Mouse (Mus musculus): ENCODE measurements around the gene P3h4. TPM values are rescaled to one million over a fixed set of nuclear protein-coding genes. Genes with fewer than 3 reads are reported as not detected.
A peak's percentile ranks its signal among the peaks of the same experiment; 100 is the strongest.

The P3h4 gene
- polyA plus RNA-seq, 1 experiment from 2014 or later, result 47.1 TPM

- Histone ChIP-seq H3K9me3 (ENCODE audit: low read length) (no peaks in the 10 kb centered on the region), H3K4me2 (replicated peaks; ENCODE audit: low read depth, low read length) (no peak overlapping the region; the same call in 1 of the 2 replicates), H3K27me3 (replicated peaks; ENCODE audit: insufficient read depth, low read length) (no peaks in the 10 kb centered on the region), H3K4me3 (ENCODE audit: low read depth, low read length) (no peak overlapping the region), H3K9ac (replicated peaks; ENCODE audit: low read depth) (no peak overlapping the region), H3K4me1 (ENCODE audit: insufficient read depth, low read depth, low read length) (peaks cover 20% of the 10 kb centered on the region), H3K27ac (ENCODE audit: low read length) (no peak overlapping the region), H3K36me3 (ENCODE audit: insufficient read depth, low read length) (peaks cover 5% of the 10 kb centered on the region; the same call in 1 of the 2 replicates)
- WGBS, result 65% methylated on average over 11 of the region's 11 CpGs
- ATAC-seq (no peak), DNase-seq (ENCODE audit: low spot score) (no peak)
- TF ChIP-seq EP300 (IDR thresholded peaks at IDR 0.05) (no peak), CTCF (IDR thresholded peaks at IDR 0.05) (no peak)
These were observed 2.9 kb downstream of the P3h4 start for GRCm38 (mm10) chr11:100411736-100412135.

- no peak overlapping the region for H3K9ac ChIP-seq (replicated peaks; ENCODE audit: low read depth)
- TF ChIP-seq CTCF (IDR thresholded peaks at IDR 0.05) (no peak), EP300 (IDR thresholded peaks at IDR 0.05) (no peak)
- 70% methylated on average over 3 of the region's 3 CpGs for WGBS
These were observed 5.0 kb downstream of the P3h4 start for GRCm38 (mm10) chr11:100409686-100410085.

DNA sequence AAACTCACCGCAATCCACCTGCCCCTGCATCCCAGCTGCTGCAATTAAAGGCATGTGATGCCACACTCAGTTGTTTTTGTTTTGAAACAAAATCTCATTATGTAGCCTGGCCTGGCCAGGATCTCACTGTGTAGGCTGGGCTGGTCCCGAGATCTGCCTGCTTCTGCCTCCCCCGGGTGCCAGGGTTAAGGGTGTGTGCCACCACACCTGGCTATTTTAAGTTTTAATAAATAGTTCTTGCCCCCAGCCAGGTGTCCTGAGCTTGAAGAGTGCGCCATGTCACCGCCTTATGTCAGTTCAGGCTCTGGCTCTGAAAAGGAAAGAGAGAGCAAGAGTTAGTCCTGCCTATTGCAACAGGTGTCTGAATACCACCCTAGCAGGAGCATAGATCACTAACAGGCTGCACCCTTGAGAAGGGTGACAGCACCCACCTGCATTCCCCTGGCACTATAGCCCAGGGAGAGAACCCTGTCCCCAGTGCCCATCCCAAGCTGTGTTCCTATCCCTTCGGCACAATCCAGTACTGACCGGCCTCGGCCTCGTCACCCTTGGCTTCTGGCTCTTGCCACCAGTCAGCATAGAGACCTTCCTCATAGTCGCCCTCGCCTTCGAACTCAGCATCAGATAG is 5.7 kb downstream of the P3h4 start:
- Histone ChIP-seq H3K4me1 (ENCODE audit: insufficient read depth, low read depth, low read length) (peaks cover 10% of the 10 kb centered on the region), H3K27ac (ENCODE audit: low read length) (no peak overlapping the region), H3K9ac (replicated peaks; ENCODE audit: low read depth) (no peak overlapping the region), H3K9me3 (ENCODE audit: low read length) (no peaks in the 10 kb centered on the region), H3K27me3 (replicated peaks; ENCODE audit: insufficient read depth, low read length) (no peaks in the 10 kb centered on the region), H3K4me3 (ENCODE audit: low read depth, low read length) (no peak overlapping the region), H3K36me3 (ENCODE audit: insufficient read depth, low read length) (peaks cover 5% of the 10 kb centered on the region; the same call in 1 of the 2 replicates), H3K4me2 (replicated peaks; ENCODE audit: low read depth, low read length) (no peak overlapping the region)
- TF ChIP-seq CTCF (IDR thresholded peaks at IDR 0.05) (no peak), EP300 (IDR thresholded peaks at IDR 0.05) (no peak)
- DNase-seq (ENCODE audit: low spot score) (no peak), ATAC-seq (no peak)
- WGBS, result 94% methylated on average over 12 of the region's 12 CpGs

More at GRCm38 (mm10) chr11:100409686-100410085, 5.0 kb downstream of the P3h4 start:
- Histone ChIP-seq H3K36me3 (ENCODE audit: insufficient read depth, low read length) (peaks cover 5% of the 10 kb centered on the region; the same call in 1 of the 2 replicates), H3K27me3 (replicated peaks; ENCODE audit: insufficient read depth, low read length) (no peaks in the 10 kb centered on the region), H3K27ac (ENCODE audit: low read length) (no peak overlapping the region), H3K9me3 (ENCODE audit: low read length) (no peaks in the 10 kb centered on the region), H3K4me2 (replicated peaks; ENCODE audit: low read depth, low read length) (no peak overlapping the region), H3K4me1 (ENCODE audit: insufficient read depth, low read depth, low read length) (peaks cover 10% of the 10 kb centered on the region), H3K4me3 (ENCODE audit: low read depth, low read length) (no peak overlapping the region)
- DNase-seq (ENCODE audit: low spot score) (no peak), ATAC-seq (no peak)

DNA sequence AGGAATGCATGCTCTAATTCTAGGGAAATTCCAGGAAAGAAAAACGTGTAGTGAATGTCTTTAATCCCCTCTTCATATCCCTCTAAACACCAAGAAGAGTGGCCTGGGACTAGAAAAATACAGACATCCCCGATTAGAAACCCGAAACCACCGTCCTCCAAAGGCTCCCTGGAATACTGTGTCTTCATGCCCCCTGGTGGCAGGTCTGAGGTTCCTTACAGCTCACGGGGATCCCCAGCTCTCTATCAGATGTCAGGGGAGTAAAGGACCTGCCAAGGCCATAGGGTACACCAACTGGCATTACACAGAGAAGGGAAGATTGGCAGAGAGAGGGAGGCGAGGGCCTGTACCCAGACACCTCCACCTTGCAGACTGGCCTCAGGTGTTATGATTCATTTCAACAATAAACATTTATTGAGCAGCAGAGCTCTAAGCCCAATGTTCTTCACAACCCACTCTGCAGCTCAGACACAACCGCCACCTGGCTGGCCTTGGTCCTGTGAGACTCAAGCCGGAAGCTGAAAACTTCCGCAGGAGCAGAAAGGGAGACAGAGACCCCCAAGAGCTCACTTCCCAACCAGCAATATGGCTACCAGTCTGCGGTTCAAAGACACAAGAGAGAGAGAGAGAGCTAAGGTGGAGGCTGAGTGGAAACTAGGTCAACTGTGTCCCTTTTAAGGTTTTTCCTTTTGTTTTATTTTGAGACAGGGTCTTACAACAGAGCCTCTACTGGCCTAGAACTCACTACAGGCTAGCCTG is 6.4 kb downstream of the P3h4 start:
- TF ChIP-seq CTCF (IDR thresholded peaks at IDR 0.05) (peak; percentile 92), EP300 (IDR thresholded peaks at IDR 0.05) (no peak)
- H3K27ac ChIP-seq (ENCODE audit: low read length), result no peak overlapping the region
- peaks cover 5% of the 10 kb centered on the region; the same call in 1 of the 2 replicates for H3K36me3 ChIP-seq (ENCODE audit: insufficient read depth, low read length)
- no peak overlapping the region for H3K4me3 ChIP-seq (ENCODE audit: low read depth, low read length)
- 37% methylated on average over 10 of the region's 10 CpGs for WGBS
- no peak overlapping the region for H3K4me2 ChIP-seq (replicated peaks; ENCODE audit: low read depth, low read length)
- DNase-seq (ENCODE audit: low spot score), result peak; percentile 92
- H3K9ac ChIP-seq (replicated peaks; ENCODE audit: low read depth), result no peak overlapping the region
- H3K4me1 ChIP-seq (ENCODE audit: insufficient read depth, low read depth, low read length), result peaks cover 7% of the 10 kb centered on the region
- no peaks in the 10 kb centered on the region for H3K9me3 ChIP-seq (ENCODE audit: low read length)
- peak; percentile 52; the same call in 1 of the 2 replicates for ATAC-seq
- no peaks in the 10 kb centered on the region for H3K27me3 ChIP-seq (replicated peaks; ENCODE audit: insufficient read depth, low read length)

DNA sequence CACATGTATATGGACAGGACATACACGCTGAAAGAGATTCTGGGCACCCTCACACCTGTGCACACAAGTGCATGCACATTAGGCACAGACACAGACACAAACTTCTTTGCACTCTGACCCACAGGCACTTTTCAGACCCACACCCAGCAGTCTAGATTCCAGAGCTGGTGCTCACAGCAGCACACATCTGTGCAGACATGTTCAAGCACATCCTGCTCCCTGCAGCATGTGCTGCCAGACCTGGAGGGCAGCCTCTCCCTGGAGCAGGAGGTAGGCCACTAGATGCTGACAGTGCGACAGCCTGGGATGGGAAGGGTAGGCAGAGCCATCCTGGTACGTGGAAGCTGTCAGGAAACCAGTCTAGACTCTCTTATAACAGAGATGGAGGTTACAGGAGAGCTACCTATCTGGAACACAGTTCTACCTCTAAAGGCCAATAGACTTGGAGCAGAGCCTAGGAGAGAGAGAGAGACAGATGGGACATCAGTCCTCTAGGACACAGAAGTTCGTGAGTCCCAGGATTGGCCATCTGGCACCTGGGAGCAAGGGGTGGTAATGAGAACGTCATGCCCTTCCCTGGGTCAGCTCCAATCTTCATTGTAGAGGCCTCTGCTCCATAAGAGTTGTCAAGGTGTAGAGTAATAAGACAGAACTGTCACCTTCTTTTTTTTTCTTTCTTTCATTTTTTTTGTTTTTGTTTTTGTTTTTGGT is 7.5 kb downstream of the P3h4 start:
- Histone ChIP-seq H3K36me3 (ENCODE audit: insufficient read depth, low read length) (peaks cover 5% of the 10 kb centered on the region; the same call in 1 of the 2 replicates), H3K4me3 (ENCODE audit: low read depth, low read length) (no peak overlapping the region), H3K27ac (ENCODE audit: low read length) (no peak overlapping the region), H3K4me2 (replicated peaks; ENCODE audit: low read depth, low read length) (no peak overlapping the region), H3K27me3 (replicated peaks; ENCODE audit: insufficient read depth, low read length) (no peaks in the 10 kb centered on the region), H3K9me3 (ENCODE audit: low read length) (no peaks in the 10 kb centered on the region), H3K4me1 (ENCODE audit: insufficient read depth, low read depth, low read length) (peaks cover 7% of the 10 kb centered on the region; the same call in 1 of the 2 replicates), H3K9ac (replicated peaks; ENCODE audit: low read depth) (no peak overlapping the region)
- ATAC-seq (no peak), DNase-seq (ENCODE audit: low spot score) (no peak)
- 86% methylated on average over 5 of the region's 5 CpGs for WGBS
- TF ChIP-seq CTCF (IDR thresholded peaks at IDR 0.05) (no peak), EP300 (IDR thresholded peaks at IDR 0.05) (no peak)

GRCm38 (mm10) chr11:100406273-100406672 is 8.4 kb downstream of the P3h4 start:
- H3K9me3 ChIP-seq (ENCODE audit: low read length), result no peaks in the 10 kb centered on the region
- TF ChIP-seq CTCF (IDR thresholded peaks at IDR 0.05) (no peak), EP300 (IDR thresholded peaks at IDR 0.05) (no peak)
- H3K4me1 ChIP-seq (ENCODE audit: insufficient read depth, low read depth, low read length), result peaks cover 8% of the 10 kb centered on the region; the same call in 1 of the 2 replicates
- H3K27ac ChIP-seq (ENCODE audit: low read length), result 0 out of 2 replicates have a peak overlapping the region, but pooled peaks have one; percentile 52
- DNase-seq (ENCODE audit: low spot score) (peak; percentile 71), ATAC-seq (peak; percentile 39)
- no peak overlapping the region for H3K9ac ChIP-seq (replicated peaks; ENCODE audit: low read depth)
- 64% methylated on average over 8 of the region's 8 CpGs for WGBS
- no peaks in the 10 kb centered on the region for H3K27me3 ChIP-seq (replicated peaks; ENCODE audit: insufficient read depth, low read length)
- no peak overlapping the region for H3K4me3 ChIP-seq (ENCODE audit: low read depth, low read length)
- peaks cover 5% of the 10 kb centered on the region; the same call in 1 of the 2 replicates for H3K36me3 ChIP-seq (ENCODE audit: insufficient read depth, low read length)
- no peak overlapping the region for H3K4me2 ChIP-seq (replicated peaks; ENCODE audit: low read depth, low read length)

Measured in lung, postnatal 0 days (tissue).